Mouse (Mus musculus): ENCODE measurements around the gene Tmem127.

Gene Tmem127

GRCm38 (mm10) chr2:127247592-127248333 is at the start of gene Tmem127, which contains the start of gene Ciao1:
Tmem127 (plus strand) TSS chr2:127247908.
Ciao1 (minus strand) TSS chr2:127247816.
- no peak for TF ChIP-seq GATA4 (IDR thresholded peaks at IDR 0.05; ENCODE audit: insufficient replicate concordance, low read length)

- TF ChIP-seq GATA4 (IDR thresholded peaks at IDR 0.05; ENCODE audit: insufficient replicate concordance, low read length): no peak
Measured at GRCm38 (mm10) chr2:127204932-127205331, 42.8 kb upstream of the Tmem127 start.

GRCm38 (mm10) chr2:127206916-127207315 is 40.8 kb upstream of the Tmem127 start:
- TF ChIP-seq GATA4 (IDR thresholded peaks at IDR 0.05; ENCODE audit: insufficient replicate concordance, low read length): no peak

GRCm38 (mm10) chr2:127207547-127208451 is 39.9 kb upstream of the Tmem127 start, which contains the start of the genes 1810024B03Rik and Snrnp200:
1810024B03Rik (minus strand) TSS chr2:127208280.
Snrnp200 (plus strand) TSS chr2:127208386.
- TF ChIP-seq GATA4 (IDR thresholded peaks at IDR 0.05; ENCODE audit: insufficient replicate concordance, low read length): no peak

GRCm38 (mm10) chr2:127208452-127208769 is 39.3 kb upstream of the Tmem127 start:
- no peak for TF ChIP-seq GATA4 (IDR thresholded peaks at IDR 0.05; ENCODE audit: insufficient replicate concordance, low read length)

- TF ChIP-seq GATA4 (IDR thresholded peaks at IDR 0.05; ENCODE audit: insufficient replicate concordance, low read length): no peak
Measured at GRCm38 (mm10) chr2:127210701-127211100, 37.0 kb upstream of the Tmem127 start.

GRCm38 (mm10) chr2:127217746-127218145 is 30.0 kb upstream of the Tmem127 start:
- no peak for TF ChIP-seq GATA4 (IDR thresholded peaks at IDR 0.05; ENCODE audit: insufficient replicate concordance, low read length)

- TF ChIP-seq GATA4 (IDR thresholded peaks at IDR 0.05; ENCODE audit: insufficient replicate concordance, low read length): no peak
Measured at GRCm38 (mm10) chr2:127225261-127225660, 22.4 kb upstream of the Tmem127 start.

- no peak for TF ChIP-seq GATA4 (IDR thresholded peaks at IDR 0.05; ENCODE audit: insufficient replicate concordance, low read length)
Measured at GRCm38 (mm10) chr2:127237897-127238610, 9.7 kb upstream of the Tmem127 start.

GRCm38 (mm10) chr2:127240065-127240464 is 7.6 kb upstream of the Tmem127 start:
- TF ChIP-seq GATA4 (IDR thresholded peaks at IDR 0.05; ENCODE audit: insufficient replicate concordance, low read length): no peak

- no peak for TF ChIP-seq GATA4 (IDR thresholded peaks at IDR 0.05; ENCODE audit: insufficient replicate concordance, low read length)
Measured at GRCm38 (mm10) chr2:127248334-127249004, 761 bp downstream of the Tmem127 start.

GRCm38 (mm10) chr2:127250291-127251008 is 2.7 kb downstream of the Tmem127 start:
- TF ChIP-seq GATA4 (IDR thresholded peaks at IDR 0.05; ENCODE audit: insufficient replicate concordance, low read length): no peak

GRCm38 (mm10) chr2:127251457-127251856 is 3.7 kb downstream of the Tmem127 start:
- no peak for TF ChIP-seq GATA4 (IDR thresholded peaks at IDR 0.05; ENCODE audit: insufficient replicate concordance, low read length)

GRCm38 (mm10) chr2:127251880-127252527 is 4.3 kb downstream of the Tmem127 start:
- no peak for TF ChIP-seq GATA4 (IDR thresholded peaks at IDR 0.05; ENCODE audit: insufficient replicate concordance, low read length)

All from liver, adult (tissue).